Mouse (Mus musculus) limb, embryonic 12.5 days (tissue): ENCODE data around the gene Wdfy3. TPM values are rescaled to one million over a fixed set of nuclear protein-coding genes. Genes with fewer than 3 reads are reported as not detected.
"Not testable (repeated sequence)": the region's sequence is repeated elsewhere in the genome, so short reads cannot be mapped to it uniquely, and the experiment has no call there.

Source experiments
- ATAC-seq: fragments of 200-750 bp; cut with Nextera tagmentation; 2 replicates; pipeline ENCODE4 v1.8.0; 2017; ENCODE audit warnings: low read depth, moderate TSS enrichment; ENCODE audit not compliant: insufficient number of reproducible peaks, insufficient read depth, low FRiP score, low TSS enrichment
- H3K27ac ChIP-seq: fragments of 300-500 bp; sonication (generic); 2 replicates; pipeline ENCODE4 v1.5.1; 2016; ENCODE audit warnings: mild to moderate bottlenecking, moderate library complexity
- H3K27me3 ChIP-seq: fragments of 300-500 bp; sonication (generic); 2 replicates; pipeline ENCODE4 v1.6.1; 2016; ENCODE audit warnings: mild to moderate bottlenecking, moderate library complexity
- H3K36me3 ChIP-seq: fragments of 300-500 bp; sonication (generic); 2 replicates; pipeline ENCODE4 v1.6.1; 2016; ENCODE audit warnings: mild to moderate bottlenecking, moderate library complexity
- H3K4me1 ChIP-seq: fragments of 300-500 bp; sonication (generic); replicated peaks from 2 replicates; pipeline ENCODE4 v1.6.1; 2016
- H3K4me2 ChIP-seq: fragments of 300-500 bp; sonication (generic); 2 replicates; pipeline ENCODE4 v1.6.1; 2016; ENCODE audit warnings: mild to moderate bottlenecking, moderate library complexity
- H3K4me3 ChIP-seq: fragments of 300-500 bp; sonication (generic); replicated peaks from 2 replicates; pipeline ENCODE4 v1.5.1; 2016; ENCODE audit warnings: mild to moderate bottlenecking
- H3K9ac ChIP-seq: fragments of 300-500 bp; sonication (generic); replicated peaks from 2 replicates; pipeline ENCODE4 v1.6.1; 2016; ENCODE audit warnings: mild to moderate bottlenecking, moderate library complexity
- H3K9me3 ChIP-seq: fragments of 300-500 bp; sonication (generic); 2 replicates; pipeline ENCODE4 v1.6.1; 2016; ENCODE audit warnings: mild to moderate bottlenecking, moderate library complexity
- WGBS: fragments of 180-500 bp; shearing (Covaris S2); methylation state at CpG from one replicate; pipeline ENCODE4 v1.1.7; 2016; 5-methylcytosine and 5-hydroxymethylcytosine counted together
- polyA plus RNA-seq: library from polyadenylated mRNA; unstranded; fragments of >200 nt; fragmentation: Nextera tagmentation; extraction: Ambion mirVana; gene quantifications from 2 replicates; pipeline ENCODE4 v1.2.1, GENCODE M21; 2016

Wdfy3 gene
- polyA plus RNA-seq, 1 experiment from 2014 or later: 20.5 TPM

DNA sequence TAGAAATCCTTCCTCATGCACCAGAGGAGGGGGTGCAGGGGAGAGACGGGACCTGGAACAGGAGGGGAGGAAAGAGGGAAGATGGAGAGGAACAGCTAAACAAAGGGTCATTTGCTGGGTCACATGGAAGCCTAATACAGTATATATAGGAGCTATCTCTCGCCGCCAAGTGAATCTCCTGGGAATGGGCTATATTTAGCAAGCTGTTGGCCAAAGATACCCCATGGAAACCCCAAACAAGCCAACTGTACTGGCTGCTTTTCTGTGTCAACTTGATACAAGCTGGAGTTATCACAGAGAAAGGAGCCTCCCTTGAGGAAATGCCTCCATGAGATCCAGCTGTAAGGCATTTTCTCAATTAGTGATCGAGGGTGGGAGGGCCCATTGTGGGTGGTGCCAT lies 164.9 kb downstream of the Wdfy3 start:
- not testable (repeated sequence) for H3K4me1 ChIP-seq, H3K9ac ChIP-seq, ATAC-seq, H3K27me3 ChIP-seq, H3K9me3 ChIP-seq, H3K4me3 ChIP-seq, H3K4me2 ChIP-seq, H3K27ac ChIP-seq
- 85% methylated on average over 4 of the region's 4 CpGs for WGBS
- H3K36me3 ChIP-seq: peaks cover 94% of the 10 kb centered on the region

DNA sequence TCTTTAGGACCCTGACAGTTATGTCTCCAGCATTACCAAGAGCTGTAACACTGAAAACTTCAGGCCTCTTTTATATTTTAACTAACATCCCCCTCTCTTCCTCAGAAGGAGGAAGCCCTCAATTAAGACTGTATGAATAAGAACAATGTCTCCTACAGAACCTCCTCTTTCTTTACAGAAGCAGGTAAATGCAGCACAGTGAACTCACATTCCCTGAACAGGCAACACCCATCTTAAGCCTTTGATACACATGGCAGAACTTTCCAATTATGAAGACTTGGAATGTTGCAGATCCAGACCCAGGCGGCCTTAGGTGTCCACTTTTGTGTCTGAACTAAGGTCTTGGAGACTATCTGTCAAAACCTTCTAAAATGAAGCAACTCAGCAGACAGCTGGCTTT lies 167.0 kb downstream of the Wdfy3 start:
- no peak overlapping the region for H3K4me3 ChIP-seq
- no peak overlapping the region for H3K27ac ChIP-seq
- no peak for ATAC-seq
- H3K9me3 ChIP-seq: no peaks in the 10 kb centered on the region
- H3K27me3 ChIP-seq: no peaks in the 10 kb centered on the region
- 93% methylated on average over 1 of the region's 1 CpGs for WGBS
- peaks cover 90% of the 10 kb centered on the region for H3K36me3 ChIP-seq
- no peak overlapping the region for H3K4me2 ChIP-seq
- H3K4me1 ChIP-seq: no peaks in the 10 kb centered on the region
- no peak overlapping the region for H3K9ac ChIP-seq

DNA sequence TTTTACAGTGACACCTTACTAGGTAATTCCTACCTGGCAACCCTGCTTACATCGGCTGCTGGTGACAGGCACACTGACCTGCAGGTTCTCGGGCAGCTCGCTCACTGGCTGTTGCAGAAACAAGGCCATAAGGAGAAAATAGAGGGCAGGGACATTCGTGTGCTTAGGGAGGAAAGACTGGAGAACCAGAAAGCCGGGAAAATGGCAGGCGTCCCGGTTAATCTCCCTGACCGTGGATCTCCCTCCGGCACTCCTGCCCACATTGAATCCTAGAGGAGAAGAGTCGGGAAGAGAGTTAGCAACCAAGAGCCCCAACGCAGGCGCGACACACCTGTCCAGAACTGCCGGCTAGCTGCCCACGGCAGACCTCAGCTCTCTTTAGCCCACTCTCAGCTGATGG lies 169.7 kb downstream of the Wdfy3 start:
- peaks cover 89% of the 10 kb centered on the region for H3K36me3 ChIP-seq
- H3K4me3 ChIP-seq: no peak overlapping the region
- no peak overlapping the region for H3K4me2 ChIP-seq
- no peaks in the 10 kb centered on the region for H3K4me1 ChIP-seq
- no peaks in the 10 kb centered on the region for H3K27me3 ChIP-seq
- no peak overlapping the region for H3K9ac ChIP-seq
- no peaks in the 10 kb centered on the region for H3K9me3 ChIP-seq
- no peak for ATAC-seq
- 95% methylated on average over 15 of the region's 15 CpGs for WGBS
- H3K27ac ChIP-seq: no peak overlapping the region

DNA sequence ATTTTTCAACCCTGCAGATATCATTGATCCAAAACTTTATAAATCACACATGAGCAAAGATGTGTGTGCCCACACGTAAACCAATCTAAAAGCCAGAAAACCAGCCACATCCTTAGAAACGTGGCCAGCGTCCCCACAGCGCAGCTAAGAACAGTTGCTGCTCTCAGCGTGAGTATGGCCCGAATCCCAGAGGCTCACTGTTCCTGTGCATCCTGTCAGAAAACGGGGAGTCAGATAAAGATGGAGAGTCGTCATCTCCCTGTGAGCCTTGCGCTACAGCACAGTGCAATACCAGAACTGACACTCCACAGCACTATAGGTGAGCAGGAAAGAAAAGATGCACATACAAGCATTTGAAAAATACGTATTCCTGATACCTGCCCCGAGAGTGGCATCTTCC lies 172.9 kb downstream of the Wdfy3 start:
- no peak overlapping the region for H3K27ac ChIP-seq
- no peak for ATAC-seq
- no peak overlapping the region for H3K4me3 ChIP-seq
- no peak overlapping the region for H3K9ac ChIP-seq
- H3K27me3 ChIP-seq: no peaks in the 10 kb centered on the region
- 95% methylated on average over 11 of the region's 11 CpGs for WGBS
- H3K4me2 ChIP-seq: no peak overlapping the region
- H3K36me3 ChIP-seq: peaks cover 89% of the 10 kb centered on the region
- no peaks in the 10 kb centered on the region for H3K4me1 ChIP-seq
- H3K9me3 ChIP-seq: no peaks in the 10 kb centered on the region

DNA sequence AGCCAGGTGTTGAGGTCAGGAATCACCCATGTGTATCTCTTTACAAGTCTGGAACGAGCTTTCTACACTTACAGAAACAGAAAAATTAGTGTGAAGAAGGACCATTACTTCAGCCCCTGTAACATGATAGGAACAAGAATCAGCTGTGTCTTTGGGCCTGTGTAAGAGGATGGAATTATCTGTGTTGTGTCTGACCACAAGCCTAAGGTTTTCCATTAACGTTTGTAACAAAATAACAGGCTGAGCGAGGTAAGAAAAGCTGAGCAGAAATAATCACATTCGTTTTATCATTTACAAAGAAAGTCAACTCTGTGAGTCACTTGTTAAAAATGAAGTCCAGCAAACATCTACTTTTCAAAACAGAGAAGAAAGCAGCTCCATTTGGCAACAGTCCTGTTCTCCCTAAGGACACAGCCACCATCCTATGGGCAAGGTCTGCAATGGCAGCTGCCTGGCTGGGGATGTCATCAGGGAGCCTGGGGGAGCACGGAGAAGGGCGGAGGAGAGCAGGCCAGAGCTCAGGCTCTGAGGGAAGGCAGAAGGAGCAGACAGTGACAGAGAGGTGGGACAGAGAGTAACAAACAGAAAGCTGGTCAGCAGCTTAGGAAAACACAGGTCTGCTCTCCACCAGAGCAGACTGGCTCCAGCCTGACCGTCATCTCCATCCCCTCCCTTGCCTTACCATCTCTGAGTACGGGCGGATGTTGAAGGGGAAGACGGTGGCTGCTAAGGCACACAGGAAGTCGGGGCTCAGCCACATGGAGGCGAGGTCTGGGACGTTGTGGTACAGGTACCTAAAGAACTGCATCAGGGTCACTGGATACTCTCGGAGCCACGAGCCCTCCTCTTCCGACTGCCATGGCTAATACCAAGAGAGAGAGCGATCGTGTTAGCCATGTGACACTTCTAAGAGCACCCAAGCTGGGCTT lies 173.7 kb downstream of the Wdfy3 start:
- no peak for ATAC-seq
- H3K36me3 ChIP-seq: peaks cover 87% of the 10 kb centered on the region
- H3K27me3 ChIP-seq: no peaks in the 10 kb centered on the region
- H3K4me2 ChIP-seq: no peak overlapping the region
- H3K4me1 ChIP-seq: no peaks in the 10 kb centered on the region
- no peak overlapping the region for H3K4me3 ChIP-seq
- WGBS: 91% methylated on average over 18 of the region's 18 CpGs
- no peak overlapping the region for H3K27ac ChIP-seq
- H3K9ac ChIP-seq: no peak overlapping the region
- H3K9me3 ChIP-seq: no peaks in the 10 kb centered on the region

DNA sequence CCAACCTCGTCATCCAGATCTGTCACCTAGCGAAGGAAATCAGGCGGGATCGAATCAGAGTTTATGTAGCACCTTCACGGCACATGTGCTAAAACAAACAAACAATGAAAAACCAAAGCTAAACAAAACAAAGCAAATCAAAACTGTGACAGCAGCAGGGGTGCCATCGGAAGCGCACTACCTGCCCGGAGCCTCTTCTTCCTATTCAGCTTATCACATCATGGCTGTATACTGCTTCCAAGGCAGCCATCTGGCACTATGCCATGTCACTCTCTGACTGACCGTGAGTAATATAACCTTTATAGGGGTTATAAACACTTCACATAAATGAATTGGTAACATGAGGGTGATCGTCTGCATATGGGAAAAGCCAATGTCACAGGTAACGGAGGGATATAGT lies 174.6 kb downstream of the Wdfy3 start:
- Histone ChIP-seq H3K9ac (no peak overlapping the region), H3K4me2 (no peak overlapping the region), H3K9me3 (no peaks in the 10 kb centered on the region), H3K4me1 (no peaks in the 10 kb centered on the region), H3K36me3 (peaks cover 87% of the 10 kb centered on the region), H3K27me3 (no peaks in the 10 kb centered on the region), H3K4me3 (no peak overlapping the region), H3K27ac (no peak overlapping the region)
- no peak for ATAC-seq
- 78% methylated on average over 11 of the region's 11 CpGs for WGBS

DNA sequence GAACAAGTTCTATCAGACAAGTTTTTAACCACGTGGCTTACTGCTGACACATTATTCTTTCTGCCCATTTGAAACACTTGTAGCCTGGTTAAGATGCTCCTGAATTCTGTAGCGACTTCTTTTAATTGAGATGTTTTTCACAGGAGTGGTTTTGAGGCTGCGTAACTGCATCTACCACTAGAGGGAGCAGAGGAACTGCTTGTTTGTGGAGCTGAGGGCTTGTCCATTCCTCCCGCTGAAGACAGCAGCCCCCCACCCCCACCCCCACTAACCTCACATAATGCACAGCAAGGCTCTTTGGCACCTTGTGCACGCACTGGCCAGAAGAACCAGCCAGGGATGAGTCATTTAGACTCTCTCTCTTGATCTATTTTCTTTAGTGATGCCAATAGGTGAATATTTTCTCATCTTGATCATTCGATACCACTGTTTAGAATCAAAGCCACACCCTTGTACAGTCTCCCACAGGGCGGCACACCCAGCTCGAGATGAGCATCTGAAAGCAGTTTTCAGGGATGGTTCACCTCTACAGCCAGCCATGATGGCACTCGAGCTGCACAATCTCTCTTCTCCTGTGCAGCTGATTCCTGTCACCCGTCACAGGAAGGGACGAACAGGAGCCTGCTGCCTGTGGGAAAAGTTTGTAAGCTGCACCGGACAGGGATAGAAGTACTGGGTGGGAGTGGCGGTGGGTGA lies 175.8 kb downstream of the Wdfy3 start:
- no peak overlapping the region for H3K9ac ChIP-seq
- H3K36me3 ChIP-seq: peaks cover 89% of the 10 kb centered on the region
- WGBS: 81% methylated on average over 13 of the region's 13 CpGs

DNA sequence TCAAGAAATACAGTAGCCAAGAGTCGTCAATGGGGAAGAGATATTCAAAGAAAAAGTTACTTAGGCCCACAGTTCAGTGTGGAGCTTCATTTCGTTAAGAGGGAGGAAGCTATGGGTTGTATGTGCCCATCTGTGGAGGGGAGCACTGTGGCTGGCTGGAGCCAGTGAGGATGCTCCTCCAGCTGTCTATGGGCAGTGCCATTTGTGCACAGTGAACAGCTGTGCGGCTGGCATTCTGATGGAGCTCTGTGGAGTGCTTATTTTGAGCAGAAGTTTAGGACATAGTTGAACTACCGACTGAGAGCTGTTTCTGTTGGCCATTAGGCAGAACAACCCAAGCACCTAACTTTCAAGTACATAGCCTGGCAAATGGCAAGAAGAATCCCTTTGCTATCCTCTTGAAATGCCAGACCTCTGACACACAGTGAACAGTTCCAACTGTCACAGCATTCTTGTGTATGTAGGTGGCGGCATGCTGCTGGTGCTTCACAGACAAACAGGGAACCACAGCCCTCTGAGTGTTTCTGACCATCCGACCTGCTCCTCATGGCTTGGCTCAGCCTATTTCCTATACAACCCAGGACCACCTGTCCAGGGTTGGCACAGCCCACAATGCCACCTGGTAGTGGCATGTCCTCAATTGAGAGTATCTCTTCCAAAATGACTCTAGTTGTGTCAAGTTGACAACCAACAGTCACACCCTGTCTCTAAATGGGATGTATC lies 177.9 kb downstream of the Wdfy3 start:
- Histone ChIP-seq H3K4me1 (no peaks in the 10 kb centered on the region), H3K27ac (no peak overlapping the region), H3K4me2 (no peak overlapping the region), H3K4me3 (no peak overlapping the region), H3K27me3 (no peaks in the 10 kb centered on the region), H3K9ac (no peak overlapping the region), H3K9me3 (no peaks in the 10 kb centered on the region), H3K36me3 (peaks cover 96% of the 10 kb centered on the region)
- WGBS: 93% methylated on average over 6 of the region's 6 CpGs
- no peak for ATAC-seq

More for the DNA sequence above, 175.8 kb downstream of the Wdfy3 start:
- H3K4me1 ChIP-seq: no peaks in the 10 kb centered on the region
- no peaks in the 10 kb centered on the region for H3K27me3 ChIP-seq
- H3K27ac ChIP-seq: no peak overlapping the region
- no peak overlapping the region for H3K4me3 ChIP-seq
- no peak for ATAC-seq
- H3K4me2 ChIP-seq: no peak overlapping the region
- no peaks in the 10 kb centered on the region for H3K9me3 ChIP-seq

DNA sequence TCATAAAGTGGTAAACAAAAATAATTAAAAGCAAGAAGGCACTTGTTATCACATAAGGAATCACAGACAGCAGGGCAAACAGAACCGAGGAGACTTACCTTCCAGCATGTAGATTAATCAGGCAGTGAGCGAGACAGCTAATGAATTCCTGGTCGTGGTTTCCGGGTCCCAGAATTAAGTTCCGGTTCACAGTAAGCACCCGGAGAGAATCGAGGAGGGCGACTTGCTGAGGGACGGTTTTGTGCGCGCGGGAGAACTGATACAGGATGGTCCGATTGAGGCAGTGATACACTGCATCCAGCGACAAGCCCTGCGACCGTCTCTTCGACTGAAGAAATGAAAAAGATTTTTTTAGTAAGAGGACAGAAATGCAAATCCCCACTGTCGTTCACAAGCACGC lies 181.7 kb downstream of the Wdfy3 start:
- Histone ChIP-seq H3K4me2 (no peak overlapping the region), H3K9ac (no peak overlapping the region), H3K4me3 (no peak overlapping the region), H3K9me3 (no peaks in the 10 kb centered on the region), H3K4me1 (no peaks in the 10 kb centered on the region), H3K27ac (no peak overlapping the region), H3K36me3 (peaks cover 95% of the 10 kb centered on the region), H3K27me3 (no peaks in the 10 kb centered on the region)
- WGBS: 94% methylated on average over 19 of the region's 19 CpGs
- no peak for ATAC-seq

DNA sequence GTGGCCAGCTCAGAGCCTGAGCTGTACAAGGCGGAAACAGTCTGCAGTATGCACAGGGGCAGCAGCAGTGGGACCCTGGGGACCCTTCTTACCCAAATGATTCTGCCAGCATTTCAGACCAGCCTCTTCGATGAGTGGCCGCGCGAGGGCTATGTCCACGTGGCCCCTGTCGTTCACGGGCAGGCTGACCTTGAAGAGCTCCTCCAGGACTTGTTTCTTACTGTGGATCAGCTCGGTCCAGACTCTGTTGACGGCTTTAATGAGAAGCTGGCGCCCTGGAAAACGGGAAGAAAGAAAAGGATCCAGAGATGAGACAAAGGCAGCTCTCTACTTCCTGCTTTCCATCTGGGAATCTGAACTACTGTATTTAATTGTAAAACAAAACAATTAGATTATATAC lies 184.7 kb downstream of the Wdfy3 start:
- Histone ChIP-seq H3K9ac (no peak overlapping the region), H3K27me3 (no peaks in the 10 kb centered on the region), H3K4me2 (no peak overlapping the region), H3K36me3 (peaks cover 95% of the 10 kb centered on the region), H3K27ac (no peak overlapping the region), H3K9me3 (no peaks in the 10 kb centered on the region), H3K4me1 (no peaks in the 10 kb centered on the region), H3K4me3 (no peak overlapping the region)
- ATAC-seq: no peak
- 90% methylated on average over 12 of the region's 12 CpGs for WGBS

DNA sequence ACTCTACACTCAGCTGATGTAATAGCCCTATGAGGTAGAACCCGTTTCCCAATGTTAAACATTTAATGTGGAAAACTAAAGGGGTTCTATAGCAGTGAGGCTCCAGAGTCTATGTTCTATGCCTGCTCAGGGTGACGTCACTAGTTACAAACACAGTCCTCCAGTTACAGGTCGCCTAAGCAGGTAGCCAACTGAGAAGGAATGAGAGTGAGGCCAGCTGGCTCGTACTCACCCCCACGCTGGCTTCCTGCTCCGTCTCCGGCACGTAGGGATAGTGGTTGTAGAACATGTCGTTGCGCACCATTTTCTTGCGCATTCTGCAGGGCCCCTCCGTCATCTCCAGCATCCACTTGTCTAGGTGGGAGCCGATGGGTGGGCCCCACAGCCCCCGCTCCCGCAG lies 187.5 kb downstream of the Wdfy3 start:
- no peak for ATAC-seq
- H3K27me3 ChIP-seq: no peaks in the 10 kb centered on the region
- H3K4me1 ChIP-seq: no peaks in the 10 kb centered on the region
- H3K9me3 ChIP-seq: no peaks in the 10 kb centered on the region
- H3K4me2 ChIP-seq: no peak overlapping the region
- H3K9ac ChIP-seq: no peak overlapping the region
- 93% methylated on average over 15 of the region's 15 CpGs for WGBS
- no peak overlapping the region for H3K4me3 ChIP-seq
- peaks cover 94% of the 10 kb centered on the region for H3K36me3 ChIP-seq
- no peak overlapping the region for H3K27ac ChIP-seq
